Comparison of ENCODE assay signal across 17 mouse cellular contexts in genomic region chr5:64243666-64244065, GRCm38 (mm10).
DNase-seq lines count a peak whose midpoint lies in the region; ATAC-seq and TF ChIP-seq lines count a peak whose summit lies in the region.
"Had no signal": no experiment of that assay in that cellular context is flagged by ENCODE, and none has a peak within 500 bp of the region (broad histone marks: within the 10 kb centered on the region; RNA-seq: fewer than 3 reads in every experiment).

No protein-coding gene starts in this region.

- H3K9ac ChIP-seq in heart, embryonic 12.5 days, result no peak overlapping the region
- H3K9ac ChIP-seq in kidney, embryonic 15.5 days, result no peak overlapping the region
- no peak overlapping the region for H3K9ac ChIP-seq in lung, postnatal 0 days (replicated peaks; ENCODE audit: low read depth)
- no peak overlapping the region for H3K9ac ChIP-seq in intestine, embryonic 16.5 days (ENCODE audit: low read depth, low read length)
- H3K9ac ChIP-seq: embryonic facial prominence, embryonic 13.5 days had no signal

- H3K27ac ChIP-seq in heart, embryonic 12.5 days (ENCODE audit: poor library complexity, severe bottlenecking), result peak overlapping the region; percentile 52
- peak overlapping the region; percentile 37; the same call in 1 of the 2 replicates for H3K27ac ChIP-seq in kidney, embryonic 15.5 days
- H3K27ac ChIP-seq in lung, postnatal 0 days (ENCODE audit: low read length), result peak overlapping the region; percentile 40
- H3K27ac ChIP-seq in intestine, embryonic 16.5 days (ENCODE audit: low read length), result peak overlapping the region; percentile 46; the same call in 1 of the 2 replicates
- H3K27ac ChIP-seq: embryonic facial prominence, embryonic 13.5 days; layer of hippocampus, adult 2 months; macrophage had no signal

- H3K36me3 ChIP-seq in heart, embryonic 12.5 days, result no peaks in the 10 kb centered on the region
- no peaks in the 10 kb centered on the region for H3K36me3 ChIP-seq in kidney, embryonic 15.5 days
- no peaks in the 10 kb centered on the region for H3K36me3 ChIP-seq in lung, postnatal 0 days (ENCODE audit: insufficient read depth, low read length)
- no peaks in the 10 kb centered on the region for H3K36me3 ChIP-seq in intestine, embryonic 16.5 days (ENCODE audit: control insufficient read depth, insufficient read depth, low read length)
- H3K36me3 ChIP-seq: embryonic facial prominence, embryonic 13.5 days had no signal

- no peak for DNase-seq in heart, postnatal 14 days
- no peak for DNase-seq in kidney, adult 11 months
- DNase-seq in lung, postnatal 0 days (ENCODE audit: low spot score), result peak; percentile 23
- DNase-seq in lung, postnatal 14 days, result no peak
- DNase-seq: cerebellum, adult 9-10 months; gastrocnemius, postnatal 10 days; right cerebral cortex, postnatal 4 days; thymus, postnatal 4 days had no signal

- no peak for TF ChIP-seq EP300 in lung, postnatal 0 days (IDR thresholded peaks at IDR 0.05)

- 16% methylated on average over 6 of the region's 6 CpGs for WGBS in heart, embryonic 12.5 days
- 22% methylated on average over 6 of the region's 6 CpGs for WGBS in kidney, embryonic 15.5 days
- 25% methylated on average over 6 of the region's 6 CpGs for WGBS in lung, postnatal 0 days
- 39% methylated on average over 6 of the region's 6 CpGs for WGBS in intestine, embryonic 16.5 days

- intact Hi-C loops in heart, postnatal 14 days (cut with DNase I), result no loop called here

- peak overlapping the region; percentile 25; the same call in 1 of the 2 replicates for H3K4me2 ChIP-seq in heart, embryonic 12.5 days
- H3K4me2 ChIP-seq in kidney, embryonic 15.5 days, result no peak overlapping the region
- no peak overlapping the region for H3K4me2 ChIP-seq in lung, postnatal 0 days (replicated peaks; ENCODE audit: low read depth, low read length)
- H3K4me2 ChIP-seq in intestine, embryonic 16.5 days (ENCODE audit: low read depth, low read length), result no peak overlapping the region
- H3K4me2 ChIP-seq: embryonic facial prominence, embryonic 13.5 days; midbrain, embryonic 11.5 days had no signal

- 0 out of 2 replicates have a peak, but pooled peaks have one; percentile 36 for ATAC-seq in heart, embryonic 12.5 days (ENCODE audit: insufficient number of reproducible peaks, low FRiP score)
- ATAC-seq in kidney, embryonic 15.5 days (replicated peaks; ENCODE audit: low FRiP score), result peak; percentile 42; the same call in 1 of the 2 replicates
- peak; percentile 22; the same call in 1 of the 2 replicates for ATAC-seq in lung, postnatal 0 days
- no peak for ATAC-seq in intestine, embryonic 16.5 days
- no peak for ATAC-seq in monocyte, adult 5-6 weeks (replicated peaks; ENCODE audit: insufficient number of reproducible peaks, low FRiP score, low TSS enrichment, poor library complexity, severe bottlenecking)
- ATAC-seq: inflammation-experienced regulatory T-cells, adult 6 months had no signal

- H3K4me1 ChIP-seq in heart, embryonic 12.5 days (replicated peaks), result peaks cover 61% of the 10 kb centered on the region
- peaks cover 44% of the 10 kb centered on the region for H3K4me1 ChIP-seq in kidney, embryonic 15.5 days
- peaks cover 16% of the 10 kb centered on the region; the same call in 1 of the 2 replicates for H3K4me1 ChIP-seq in lung, postnatal 0 days (ENCODE audit: insufficient read depth, low read depth, low read length)
- H3K4me1 ChIP-seq in intestine, embryonic 16.5 days (ENCODE audit: control insufficient read depth, insufficient read depth, low read length), result peaks cover 37% of the 10 kb centered on the region

- H3K27me3 ChIP-seq in heart, embryonic 12.5 days (replicated peaks), result no peaks in the 10 kb centered on the region
- no peaks in the 10 kb centered on the region for H3K27me3 ChIP-seq in kidney, embryonic 15.5 days
- H3K27me3 ChIP-seq in lung, postnatal 0 days (replicated peaks; ENCODE audit: insufficient read depth, low read length), result no peaks in the 10 kb centered on the region
- no peaks in the 10 kb centered on the region for H3K27me3 ChIP-seq in intestine, embryonic 16.5 days (replicated peaks; ENCODE audit: control insufficient read depth, insufficient read depth, low read length)
- H3K27me3 ChIP-seq: embryonic facial prominence, embryonic 13.5 days had no signal

- no peak for TF ChIP-seq CTCF in lung, postnatal 0 days (IDR thresholded peaks at IDR 0.05)

- H3K4me3 ChIP-seq in heart, embryonic 12.5 days, result no peak overlapping the region
- H3K4me3 ChIP-seq in kidney, embryonic 15.5 days (replicated peaks), result no peak overlapping the region
- H3K4me3 ChIP-seq in lung, postnatal 0 days (ENCODE audit: low read depth, low read length), result no peak overlapping the region
- H3K4me3 ChIP-seq in intestine, embryonic 16.5 days (ENCODE audit: low read length), result no peak overlapping the region
- H3K4me3 ChIP-seq: embryonic facial prominence, embryonic 13.5 days; layer of hippocampus, adult 2 months had no signal

- no peaks in the 10 kb centered on the region for H3K9me3 ChIP-seq in heart, embryonic 12.5 days (replicated peaks)
- no peaks in the 10 kb centered on the region for H3K9me3 ChIP-seq in kidney, embryonic 15.5 days (replicated peaks)
- H3K9me3 ChIP-seq in lung, postnatal 0 days (ENCODE audit: low read length), result no peaks in the 10 kb centered on the region
- no peaks in the 10 kb centered on the region for H3K9me3 ChIP-seq in intestine, embryonic 16.5 days (ENCODE audit: control insufficient read depth, low read length)
- H3K9me3 ChIP-seq: embryonic facial prominence, embryonic 13.5 days had no signal

Comparison
In these comparisons a context has a peak if more than half of its experiments do, and no peak if none do; other contexts are left out.
1. ATAC-seq: peak in heart, embryonic 12.5 days (single experiment), kidney, embryonic 15.5 days (single experiment) and lung, postnatal 0 days (single experiment); none in intestine, embryonic 16.5 days (single experiment) and monocyte, adult 5-6 weeks (single experiment).
2. Peak in every context shown above with its lines, with median percentiles within 50 percentile points of each other: H3K27ac ChIP-seq.